Comparison of ENCODE assay signal across 13 mouse cellular contexts in genomic region chr11:90663052-90663451, GRCm38 (mm10). TPM values are rescaled to one million over a fixed set of nuclear protein-coding genes. Genes with fewer than 3 reads are reported as not detected.
DNase-seq lines count a peak whose midpoint lies in the region; ATAC-seq lines count a peak whose summit lies in the region.
"Had no signal": no experiment of that assay in that cellular context is flagged by ENCODE, and none has a peak within 500 bp of the region (broad histone marks: within the 10 kb centered on the region; RNA-seq: fewer than 3 reads in every experiment).

No protein-coding gene starts in this region.

- ATAC-seq in kidney, embryonic 15.5 days (replicated peaks; ENCODE audit: low FRiP score) = 0 out of 2 replicates have a peak, but pooled peaks have one; percentile 50

- 50% methylated on average over 3 of the region's 3 CpGs for WGBS in kidney, embryonic 15.5 days
- 81% methylated on average over 3 of the region's 3 CpGs for WGBS in embryonic facial prominence, embryonic 10.5 days

- H3K4me3 ChIP-seq in kidney, embryonic 15.5 days (replicated peaks) = no peak overlapping the region
- H3K4me3 ChIP-seq in embryonic facial prominence, embryonic 10.5 days = no peak overlapping the region
- H3K4me3 ChIP-seq: hindbrain, embryonic 13.5 days; midbrain, embryonic 12.5 days had no signal

- intact Hi-C loops in left cerebral cortex, postnatal 10 days (cut with DNase I) = no loop called here

- H3K27me3 ChIP-seq in kidney, embryonic 15.5 days = no peaks in the 10 kb centered on the region
- no peaks in the 10 kb centered on the region for H3K27me3 ChIP-seq in embryonic facial prominence, embryonic 10.5 days (replicated peaks; ENCODE audit: low read depth, poor library complexity, severe bottlenecking)
- H3K27me3 ChIP-seq: hindbrain, embryonic 13.5 days; midbrain, embryonic 12.5 days had no signal

- peaks cover 39% of the 10 kb centered on the region for H3K4me1 ChIP-seq in kidney, embryonic 15.5 days
- H3K4me1 ChIP-seq in embryonic facial prominence, embryonic 10.5 days = peaks cover 38% of the 10 kb centered on the region

- peaks cover 26% of the 10 kb centered on the region for H3K36me3 ChIP-seq in kidney, embryonic 15.5 days
- peaks cover 15% of the 10 kb centered on the region for H3K36me3 ChIP-seq in embryonic facial prominence, embryonic 10.5 days (replicated peaks)
- H3K36me3 ChIP-seq: hindbrain, embryonic 13.5 days had no signal

- H3K9me3 ChIP-seq in kidney, embryonic 15.5 days (replicated peaks) = no peaks in the 10 kb centered on the region
- H3K9me3 ChIP-seq in embryonic facial prominence, embryonic 10.5 days = no peaks in the 10 kb centered on the region
- H3K9me3 ChIP-seq: hindbrain, embryonic 13.5 days; midbrain, embryonic 12.5 days had no signal

- no peak overlapping the region for H3K9ac ChIP-seq in kidney, embryonic 15.5 days
- H3K9ac ChIP-seq: hindbrain, embryonic 13.5 days; midbrain, embryonic 12.5 days had no signal

- no peak for DNase-seq in kidney, postnatal 4 days
- no peak for DNase-seq in embryonic facial prominence, embryonic 10.5 days (ENCODE audit: low spot score)
- DNase-seq in liver = peak; percentile 89
- DNase-seq in spleen, postnatal 10 days (ENCODE audit: low spot score in 2 of 2) = peak; percentile 50 to 73
- no peak for DNase-seq in adrenal gland, postnatal 36 days
- DNase-seq in adrenal gland, postnatal 10 days = no peak
- DNase-seq in left cerebral cortex, postnatal 10 days (ENCODE audit: extremely low spot score in 1 of 2, low spot score in 2 of 2) = no peak
- DNase-seq: lung, adult 18-20 months; right cerebral cortex, postnatal 4 days; thymus, postnatal 14 days had no signal

- no peak overlapping the region for H3K4me2 ChIP-seq in kidney, embryonic 15.5 days
- H3K4me2 ChIP-seq: hindbrain, embryonic 13.5 days; midbrain, embryonic 12.5 days had no signal

- H3K27ac ChIP-seq in kidney, embryonic 15.5 days = no peak overlapping the region
- peak overlapping the region; percentile 57; the same call in 1 of the 2 replicates for H3K27ac ChIP-seq in embryonic facial prominence, embryonic 10.5 days (replicated peaks)
- H3K27ac ChIP-seq: hindbrain, embryonic 13.5 days had no signal

RNA-seq across cellular contexts. Expression of gene Cox11, which starts 25.1 kb away (rescaled TPM):
- 37.5 and 38.5 TPM in 2 replicates for polyA plus RNA-seq in kidney, embryonic 15.5 days (2015; fragmentation: Nextera tagmentation; extraction: Ambion mirVana)
- polyA plus RNA-seq in embryonic facial prominence, embryonic 10.5 days (2016; fragmentation: Nextera tagmentation; extraction: Ambion mirVana) = 30.2 and 36.4 TPM in 2 replicates
- 10 to 100 TPM; 18.6 to 18.8 TPM for total RNA-seq in adrenal gland, postnatal 36 days (2021)
- total RNA-seq in adrenal gland, postnatal 10 days (2021) = 10 to 100 TPM; 24.5 to 28.6 TPM
- 10 to 100 TPM; 24.4 to 25.5 TPM for total RNA-seq in left cerebral cortex, postnatal 10 days (2021)

RNA-seq across cellular contexts. Expression of gene Tom1l1, which starts 25.1 kb away (rescaled TPM):
- 36.0 and 39.3 TPM in 2 replicates for polyA plus RNA-seq in kidney, embryonic 15.5 days (2015; fragmentation: Nextera tagmentation; extraction: Ambion mirVana)
- 19.3 and 20.6 TPM in 2 replicates for polyA plus RNA-seq in embryonic facial prominence, embryonic 10.5 days (2016; fragmentation: Nextera tagmentation; extraction: Ambion mirVana)
- total RNA-seq in adrenal gland, postnatal 36 days (2021) = 10 to 100 TPM; 43.9 to 68.2 TPM
- total RNA-seq in adrenal gland, postnatal 10 days (2021) = 10 to 100 TPM; 25.0 to 31.4 TPM
- total RNA-seq in left cerebral cortex, postnatal 10 days (2021) = 10 to 100 TPM; 17.1 to 19.3 TPM

RNA-seq across cellular contexts. Expression of gene Stxbp4, which starts 25.2 kb away (rescaled TPM):
- 26.9 and 28.0 TPM in 2 replicates for polyA plus RNA-seq in kidney, embryonic 15.5 days (2015; fragmentation: Nextera tagmentation; extraction: Ambion mirVana)
- polyA plus RNA-seq in embryonic facial prominence, embryonic 10.5 days (2016; fragmentation: Nextera tagmentation; extraction: Ambion mirVana) = 37.9 and 38.6 TPM in 2 replicates
- 10 to 100 TPM in 1 of 2 experiments, 1 to 10 TPM in 1; 9.1 to 11.4 TPM for total RNA-seq in adrenal gland, postnatal 36 days (2021)
- 1 to 10 TPM; 6.4 to 9.1 TPM for total RNA-seq in adrenal gland, postnatal 10 days (2021)
- 1 to 10 TPM; 8.4 to 8.7 TPM for total RNA-seq in left cerebral cortex, postnatal 10 days (2021)

Comparison
In these comparisons a context has a peak if more than half of its experiments do, and no peak if none do; other contexts are left out.
1. DNase-seq: peak in liver (single experiment) and spleen, postnatal 10 days (2 of 2); none in kidney, postnatal 4 days (0 of 2), embryonic facial prominence, embryonic 10.5 days (single experiment), adrenal gland, postnatal 36 days (0 of 2), adrenal gland, postnatal 10 days (single experiment) and left cerebral cortex, postnatal 10 days (0 of 2).